Mouse (Mus musculus) heart, embryonic 16.5 days (tissue): ENCODE data around the gene Slc25a47. TPM values are rescaled to one million over a fixed set of nuclear protein-coding genes. Genes with fewer than 3 reads are reported as not detected.

Experiments used
- ATAC-seq: fragments of 200-750 bp; cut with Nextera tagmentation; replicated peaks from 2 replicates; pipeline ENCODE4 v1.8.0; 2017; ENCODE audit warnings: moderate number of reproducible peaks; ENCODE audit not compliant: insufficient read depth, low FRiP score; ENCODE audit errors: extremely low read depth
- H3K27ac ChIP-seq: fragments of 300-500 bp; sonication (generic); 2 replicates; pipeline ENCODE4 v1.5.1; 2014; ENCODE audit warnings: mild to moderate bottlenecking, low read length, control low read depth, moderate library complexity
- H3K27me3 ChIP-seq: fragments of 300-500 bp; sonication (generic); 2 replicates; pipeline ENCODE4 v1.6.1; 2014; ENCODE audit warnings: low read length, mixed read lengths; ENCODE audit not compliant: control insufficient read depth, insufficient read depth
- H3K36me3 ChIP-seq: fragments of 300-500 bp; sonication (generic); 2 replicates; pipeline ENCODE4 v1.6.1; 2014; ENCODE audit not compliant: control insufficient read depth, insufficient read depth
- H3K4me1 ChIP-seq: fragments of 300-500 bp; sonication (generic); 2 replicates; pipeline ENCODE4 v1.6.1; 2014; ENCODE audit warnings: low read length, mixed read lengths; ENCODE audit not compliant: control insufficient read depth, insufficient read depth
- H3K4me2 ChIP-seq: fragments of 300-500 bp; sonication (generic); 2 replicates; pipeline ENCODE4 v1.6.1; 2014; ENCODE audit warnings: low read depth, mild to moderate bottlenecking, control low read depth, low read length
- H3K4me3 ChIP-seq: fragments of 300-500 bp; sonication (generic); 2 replicates; pipeline ENCODE4 v1.5.1; 2014; ENCODE audit warnings: mild to moderate bottlenecking, control low read depth, low read length
- H3K9ac ChIP-seq: fragments of 300-500 bp; sonication (generic); 2 replicates; pipeline ENCODE4 v1.6.1; 2014; ENCODE audit warnings: low read length, control low read depth
- H3K9me3 ChIP-seq: fragments of 300-500 bp; sonication (generic); replicated peaks from 2 replicates; pipeline ENCODE4 v1.6.1; 2016; ENCODE audit warnings: low read length; ENCODE audit not compliant: control insufficient read depth
- WGBS: fragments of 180-500 bp; shearing (Covaris S2); extraction: QIAGEN DNeasy Blood & Tissue Kit; methylation state at CpG from one replicate; pipeline ENCODE4 v1.1.7; 2014; 5-methylcytosine and 5-hydroxymethylcytosine counted together
- microRNA counts: library from miRNA; unstranded; fragments of <30 nt; microRNA quantifications from one replicate; lab custom pipeline; 2016
- microRNA-seq: library from miRNA; unstranded; fragments of <30 nt; microRNA quantifications from one replicate; pipeline ENCODE4, GENCODE M21; 2017
- polyA plus RNA-seq: library from polyadenylated mRNA; unstranded; fragments of >200 nt; fragmentation: Nextera tagmentation; extraction: Ambion mirVana; gene quantifications from 2 replicates; pipeline ENCODE4 v1.2.1, GENCODE M21; 2015

The Slc25a47 gene
- polyA plus RNA-seq, 1 experiment from 2014 or later = 5.8 TPM

GRCm38 (mm10) chr12:108903600-108904275 is 67.9 kb downstream of the Slc25a47 start:
- Histone ChIP-seq H3K4me1 (no peaks in the 10 kb centered on the region; the same call in 1 of the 2 replicates), H3K4me3 (no peak overlapping the region), H3K9me3 (no peaks in the 10 kb centered on the region), H3K36me3 (no peaks in the 10 kb centered on the region; the same call in 1 of the 2 replicates), H3K27me3 (no peaks in the 10 kb centered on the region), H3K4me2 (no peak overlapping the region), H3K9ac (no peak overlapping the region), H3K27ac (no peak overlapping the region)
- 76% methylated on average over 8 of the region's 8 CpGs for WGBS
- ATAC-seq = no peak

- Histone ChIP-seq H3K4me2 (no peak overlapping the region), H3K9ac (no peak overlapping the region), H3K27me3 (no peaks in the 10 kb centered on the region), H3K27ac (no peak overlapping the region), H3K9me3 (no peaks in the 10 kb centered on the region), H3K36me3 (no peaks in the 10 kb centered on the region), H3K4me1 (peaks cover 3% of the 10 kb centered on the region; the same call in 1 of the 2 replicates), H3K4me3 (no peak overlapping the region)
- WGBS = 56% methylated on average over 8 of the region's 8 CpGs
- no peak for ATAC-seq
These were observed 68.4 kb downstream of the Slc25a47 start for GRCm38 (mm10) chr12:108904276-108904653.

- no peak overlapping the region for H3K4me2 ChIP-seq
These were observed 69.9 kb downstream of the Slc25a47 start for GRCm38 (mm10) chr12:108905620-108906302.

GRCm38 (mm10) chr12:108906398-108906797 is 70.6 kb downstream of the Slc25a47 start:
- H3K9me3 ChIP-seq = no peaks in the 10 kb centered on the region
- no peak overlapping the region for H3K4me2 ChIP-seq
- H3K36me3 ChIP-seq = no peaks in the 10 kb centered on the region
- peaks cover 3% of the 10 kb centered on the region; the same call in 1 of the 2 replicates for H3K4me1 ChIP-seq
- 86% methylated on average over 12 of the region's 12 CpGs for WGBS
- no peak overlapping the region for H3K27ac ChIP-seq
- ATAC-seq = no peak
- no peak overlapping the region for H3K9ac ChIP-seq
- H3K4me3 ChIP-seq = no peak overlapping the region
- H3K27me3 ChIP-seq = no peaks in the 10 kb centered on the region

More at GRCm38 (mm10) chr12:108905620-108906302, 69.9 kb downstream of the Slc25a47 start:
- H3K27ac ChIP-seq = no peak overlapping the region
- ATAC-seq = no peak
- no peaks in the 10 kb centered on the region for H3K9me3 ChIP-seq
- 61% methylated on average over 14 of the region's 14 CpGs for WGBS
- peaks cover 3% of the 10 kb centered on the region; the same call in 1 of the 2 replicates for H3K4me1 ChIP-seq
- H3K4me3 ChIP-seq = no peak overlapping the region
- H3K9ac ChIP-seq = no peak overlapping the region
- H3K27me3 ChIP-seq = no peaks in the 10 kb centered on the region
- H3K36me3 ChIP-seq = no peaks in the 10 kb centered on the region

MicroRNAs within 50 kb of the gene (microRNA counts, 519-probe panel; counts per million panel counts)
- microRNA mmu-miR-345-3p (lab: Ali Mortazavi, UCI) = not detected
- microRNA mmu-miR-345-5p (lab: Ali Mortazavi, UCI) = 2,326 counts per million, percentile 48 among the panel's probes with 10 or more counts

Small RNA genes within 50 kb of the gene (microRNA-seq; reads per million reads assigned to microRNA genes)
- gene Mir345 = 69.7 reads per million, percentile 47 among the genes with 10 or more reads in this experiment

Other genes starting within 250 kb of the Slc25a47 start
- 1.5 and 3.0 TPM in 2 replicates for gene Degs2, start 133.7 kb upstream of the Slc25a47 start, polyA plus RNA-seq
- 11.7 and 12.5 TPM in 2 replicates for gene Yy1, start 43.1 kb upstream of the Slc25a47 start, polyA plus RNA-seq
- 4.2 and 4.3 TPM in 2 replicates for gene Slc25a29, start 163 bp upstream of the Slc25a47 start, polyA plus RNA-seq
- gene Wdr25, start 57.6 kb downstream of the Slc25a47 start, polyA plus RNA-seq = 7.1 and 10.2 TPM in 2 replicates
- 58.1 and 63.0 TPM in 2 replicates for gene Wars, start 58.1 kb downstream of the Slc25a47 start, polyA plus RNA-seq
- 1.5 and 2.1 TPM in 2 replicates for gene Begain, start 232.2 kb downstream of the Slc25a47 start, polyA plus RNA-seq